Mouse (Mus musculus) embryonic fibroblast, embryonic 13.5 days (primary cell): Measurements from ENCODE around the gene Selp.

Experiments used
- CTCF ChIP-seq: IDR thresholded peaks from 2 replicates; pipeline ENCODE4 v1.5.1; 2011; ENCODE audit warnings: mild to moderate bottlenecking, control low read depth, low read length, moderate library complexity, borderline replicate concordance; ENCODE audit not compliant: insufficient read depth
- POLR2A ChIP-seq: IDR thresholded peaks from 2 replicates; pipeline ENCODE4 v1.6.1; 2011; ENCODE audit warnings: low read depth, mild to moderate bottlenecking, control low read depth, low read length, moderate library complexity

GRCm38 (mm10) chr1:164135960-164136359 is 20.9 kb downstream of the Selp start:
- TF ChIP-seq CTCF (no peak), POLR2A (no peak)
